Mouse (Mus musculus) CH12.LX (cell line): ENCODE results near the gene Angptl8.

Source experiments
- CHD2 ChIP-seq: IDR thresholded peaks from 2 replicates; pipeline ENCODE4 v1.6.1; 2011; ENCODE audit warnings: low read length, improper control_type of control experiment
- CTCF ChIP-seq, 2 experiments: IDR thresholded peaks in 1 of 2; conservative IDR thresholded peaks in 1 of 2; 2 replicates each; pipeline ENCODE4 v1.5.1; 2011 to 2012; ENCODE audit warnings: low read depth in 2 of 2, low read length in 2 of 2, improper control_type of control experiment in 1 of 2, inconsistent platforms in 1 of 2, mild to moderate bottlenecking in 1 of 2, moderate library complexity in 1 of 2
- EP300 ChIP-seq: IDR thresholded peaks from 2 replicates; pipeline ENCODE4 v1.6.1; 2011; ENCODE audit warnings: low read length, improper control_type of control experiment
- KAT2A ChIP-seq: IDR thresholded peaks from 2 replicates; pipeline ENCODE4 v1.6.1; 2012; ENCODE audit warnings: low read length, improper control_type of control experiment, inconsistent platforms; ENCODE audit not compliant: insufficient replicate concordance
- MAX ChIP-seq: IDR thresholded peaks from 2 replicates; pipeline ENCODE4 v1.6.1; 2011; ENCODE audit warnings: low read length, improper control_type of control experiment
- MAZ ChIP-seq: IDR thresholded peaks from 2 replicates; pipeline ENCODE4 v1.6.1; 2012; ENCODE audit warnings: low read depth, mild to moderate bottlenecking, inconsistent platforms, low read length, improper control_type of control experiment, moderate library complexity
- NRF1 ChIP-seq: IDR thresholded peaks from 2 replicates; pipeline ENCODE4 v1.6.1; 2014; ENCODE audit warnings: low read depth, mild to moderate bottlenecking, inconsistent platforms, low read length, improper control_type of control experiment, moderate library complexity
- RCOR1 ChIP-seq: conservative IDR thresholded peaks from 2 replicates; pipeline ENCODE4 v1.6.1; 2012; ENCODE audit warnings: low read depth, mild to moderate bottlenecking, inconsistent platforms, low read length, improper control_type of control experiment

- no peak for TF ChIP-seq RCOR1
- TF ChIP-seq CTCF (conservative IDR thresholded peaks at IDR 0.05 in 1 of 2, IDR thresholded peaks at IDR 0.05 in 1 of 2; ENCODE audit: low read depth in 2 of 2, low read length in 2 of 2), result peak in 1 of 2 experiments; percentile 65; a peak in 3 of 4 replicates
- TF ChIP-seq MAX, result no peak
- no peak for TF ChIP-seq MAZ
- no peak for TF ChIP-seq KAT2A
- no peak for TF ChIP-seq NRF1
- TF ChIP-seq EP300, result no peak
- TF ChIP-seq CHD2, result no peak
Measured at GRCm38 (mm10) chr9:21808561-21808960, 26.7 kb upstream of the Angptl8 start.
